Mouse (Mus musculus) T-helper 1 cell (primary cell): Measurements from ENCODE around the gene Tulp3.

Source experiments
- in situ Hi-C: fragments of 300-600 bp; cut with MboI, MseI; formaldehyde crosslinking; loops from one replicate; pipeline ENCODE4 v1.15.1; 2025; ENCODE audit warnings: high pct_unique_total_duplicates

Gene Tulp3

GRCm38 (mm10) chr6:128299292-128300133 lies 56.1 kb downstream of the Tulp3 start:
- in situ Hi-C loops, result no loop called here

- in situ Hi-C loops, result no loop called here
These were observed 57.4 kb downstream of the Tulp3 start for GRCm38 (mm10) chr6:128298246-128298645.

GRCm38 (mm10) chr6:128296750-128297393 lies 58.8 kb downstream of the Tulp3 start:
- in situ Hi-C loops, result no loop called here

GRCm38 (mm10) chr6:128295876-128296749 lies 59.5 kb downstream of the Tulp3 start:
- in situ Hi-C loops, result no loop called here

GRCm38 (mm10) chr6:128291284-128291683 lies 64.4 kb downstream of the Tulp3 start:
- in situ Hi-C loops, result no loop called here

GRCm38 (mm10) chr6:128288681-128289080 lies 67.0 kb downstream of the Tulp3 start:
- in situ Hi-C loops, result no loop called here

- in situ Hi-C loops, result no loop called here
These were observed 69.7 kb downstream of the Tulp3 start for GRCm38 (mm10) chr6:128285792-128286430.

- in situ Hi-C loops, result no loop called here
These were observed 73.5 kb downstream of the Tulp3 start for GRCm38 (mm10) chr6:128282126-128282525.

- in situ Hi-C loops, result no loop called here
These were observed 75.0 kb downstream of the Tulp3 start for GRCm38 (mm10) chr6:128280472-128281145.

- in situ Hi-C loops, result no loop called here
These were observed 76.0 kb downstream of the Tulp3 start for GRCm38 (mm10) chr6:128279608-128280007.

GRCm38 (mm10) chr6:128279099-128279498 lies 76.6 kb downstream of the Tulp3 start:
- in situ Hi-C loops, result no loop called here

GRCm38 (mm10) chr6:128277132-128278085 lies 78.2 kb downstream of the Tulp3 start:
- in situ Hi-C loops, result no loop called here

- in situ Hi-C loops, result no loop called here
These were observed 79.3 kb downstream of the Tulp3 start for GRCm38 (mm10) chr6:128276349-128276748.

GRCm38 (mm10) chr6:128275506-128276064 lies 80.1 kb downstream of the Tulp3 start:
- in situ Hi-C loops, result no loop called here

- in situ Hi-C loops, result no loop called here
These were observed 82.1 kb downstream of the Tulp3 start for GRCm38 (mm10) chr6:128273507-128273906.

- in situ Hi-C loops, result no loop called here
These were observed 82.9 kb downstream of the Tulp3 start for GRCm38 (mm10) chr6:128272754-128273153.
